Mouse (Mus musculus) frontal cortex, postnatal 14 days (tissue): ENCODE measurements around the gene Plcb4.
"Not testable (repeated sequence)": the region's sequence is repeated elsewhere in the genome, so short reads cannot be mapped to it uniquely, and the experiment has no call there.

Source experiments
- DNase-seq, 2 experiments: peaks; one replicate each; pipeline ENCODE4 v3.0.0; 2022; ENCODE audit warnings: low spot score in 2 of 2

The Plcb4 gene

DNA sequence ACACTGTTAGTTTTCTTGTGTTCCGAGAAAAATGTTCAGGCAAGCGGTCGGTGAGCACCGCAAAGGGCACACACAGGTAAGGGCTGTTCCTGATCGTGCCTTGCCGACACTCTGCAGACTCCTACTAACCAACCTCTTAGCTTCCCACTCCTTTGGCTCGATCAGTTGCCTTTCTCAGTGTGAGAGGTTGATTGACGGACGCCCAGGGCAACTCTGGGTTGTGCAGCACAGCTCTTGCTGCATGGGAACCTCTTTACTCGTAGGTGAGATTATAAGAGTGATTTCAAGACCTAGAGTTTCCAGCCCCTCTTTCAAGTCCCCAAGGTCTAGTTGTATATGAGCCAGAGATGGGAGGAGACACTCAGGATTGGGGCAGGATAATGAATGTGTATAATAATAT lies 230.0 kb downstream of the Plcb4 start:
- DNase-seq = no peak

DNA sequence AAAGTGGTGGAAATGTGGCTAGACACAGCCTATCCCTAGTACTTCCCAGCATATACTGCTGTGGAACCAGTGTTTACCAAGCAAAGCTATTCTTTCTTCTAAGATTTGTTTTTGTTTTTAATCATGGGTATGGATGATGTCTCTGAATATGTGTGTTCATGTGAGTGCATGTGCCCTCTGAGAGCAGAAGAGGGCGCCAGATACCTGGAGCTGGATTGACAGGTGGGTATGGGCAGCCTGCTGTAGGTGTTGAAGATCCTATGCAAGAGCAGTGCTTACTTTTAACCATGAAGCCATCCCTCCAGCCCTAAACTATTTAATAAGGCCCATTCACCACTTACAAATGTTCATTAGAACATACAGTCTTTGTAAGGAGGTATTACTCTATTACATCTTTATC lies 231.3 kb downstream of the Plcb4 start:
- no peak for DNase-seq

DNA sequence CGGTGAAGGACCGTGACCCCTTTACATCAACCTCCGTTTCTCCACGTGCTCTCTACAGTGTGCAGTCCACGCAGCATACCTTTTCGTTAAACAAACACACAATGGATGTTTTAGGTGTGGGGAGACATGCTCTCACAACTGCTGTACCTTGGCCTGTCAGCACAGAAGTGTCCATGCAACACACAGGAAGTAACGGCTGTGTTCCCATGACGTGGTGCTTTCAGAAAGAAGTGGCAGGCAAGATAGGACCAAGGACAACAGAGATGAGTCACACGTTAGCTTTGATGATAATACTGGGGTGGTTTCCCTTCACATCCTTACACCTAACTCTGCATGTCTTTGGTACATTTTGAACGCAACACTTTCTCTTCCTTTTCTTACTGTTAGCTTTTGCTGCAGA lies 232.3 kb downstream of the Plcb4 start:
- no peak for DNase-seq

DNA sequence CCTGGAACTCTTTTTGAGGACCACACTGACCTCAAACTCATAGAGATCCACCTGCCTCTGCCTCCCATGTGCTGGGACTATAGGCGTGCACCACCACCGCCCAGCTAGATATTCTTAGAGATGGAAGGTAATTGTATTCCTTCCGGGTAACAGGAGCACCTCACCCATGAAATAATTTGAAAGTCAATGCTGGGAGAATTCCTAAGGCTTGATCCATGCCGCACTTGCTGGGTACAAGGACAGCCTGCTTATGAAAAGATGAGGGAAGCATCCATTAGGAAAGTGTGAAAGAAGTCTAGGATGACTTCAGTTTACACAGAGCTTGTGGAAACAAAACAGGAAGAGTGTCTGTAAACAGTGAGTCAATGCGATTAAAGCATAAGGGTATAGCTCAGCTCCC lies 232.9 kb downstream of the Plcb4 start:
- DNase-seq = no peak

DNA sequence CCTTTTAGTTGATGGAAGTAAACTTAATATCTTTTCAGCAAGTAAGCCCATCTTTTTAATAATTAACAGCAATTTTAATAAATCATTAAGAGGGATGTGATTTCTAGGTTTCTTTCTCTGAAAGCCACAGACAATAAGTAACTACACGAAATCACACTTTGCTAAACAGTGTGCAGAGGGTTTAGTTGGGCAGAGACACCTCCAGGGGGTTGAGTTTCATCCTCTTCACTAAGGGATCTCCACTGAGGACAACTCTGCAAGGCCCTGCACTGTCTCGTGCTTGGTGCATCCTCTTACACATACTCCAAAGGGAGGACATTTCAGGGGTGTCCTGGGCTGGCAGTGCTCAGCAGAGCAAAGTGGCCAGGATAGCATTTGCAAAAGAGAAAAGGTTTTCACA lies 235.8 kb downstream of the Plcb4 start:
- no peak for DNase-seq

DNA sequence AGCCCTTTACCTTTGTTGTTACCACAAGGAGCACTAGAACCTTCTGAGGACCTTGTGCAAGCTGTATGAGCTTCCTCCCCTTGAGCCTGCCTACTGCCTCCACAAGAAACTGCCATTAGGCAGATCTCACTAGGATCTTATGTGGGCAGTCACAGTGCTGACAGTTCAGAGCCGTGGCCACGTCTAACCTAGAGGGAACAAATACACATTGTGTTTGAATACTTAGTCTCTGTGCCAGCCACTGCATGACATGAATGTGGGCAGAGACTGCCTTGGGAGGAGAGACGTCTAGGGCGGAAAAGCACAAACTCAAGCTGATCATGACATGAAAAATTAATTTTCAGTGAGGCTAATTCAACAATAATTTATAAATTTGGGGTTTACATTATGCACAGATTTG lies 239.2 kb downstream of the Plcb4 start:
- DNase-seq = no peak

DNA sequence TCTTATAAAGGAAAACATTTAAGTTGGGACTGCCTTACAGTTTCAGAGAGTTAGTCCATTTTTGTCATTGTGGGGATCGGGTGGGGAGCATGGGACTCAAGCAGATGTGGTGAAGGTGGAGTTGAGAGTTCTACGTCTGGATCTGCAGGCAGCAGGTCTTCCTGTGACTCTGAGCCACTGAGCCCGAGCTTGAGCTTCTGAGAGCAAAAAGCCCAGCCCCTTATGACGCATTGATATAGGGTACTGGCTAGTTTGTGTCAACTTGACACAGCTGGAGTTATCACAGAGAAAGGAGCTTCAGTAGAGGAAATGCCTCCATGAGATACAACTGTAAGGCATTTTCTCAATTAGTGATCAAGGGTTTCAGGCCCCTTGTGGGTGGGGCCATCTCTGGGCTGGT lies 241.1 kb downstream of the Plcb4 start:
- not testable (repeated sequence) for DNase-seq

DNA sequence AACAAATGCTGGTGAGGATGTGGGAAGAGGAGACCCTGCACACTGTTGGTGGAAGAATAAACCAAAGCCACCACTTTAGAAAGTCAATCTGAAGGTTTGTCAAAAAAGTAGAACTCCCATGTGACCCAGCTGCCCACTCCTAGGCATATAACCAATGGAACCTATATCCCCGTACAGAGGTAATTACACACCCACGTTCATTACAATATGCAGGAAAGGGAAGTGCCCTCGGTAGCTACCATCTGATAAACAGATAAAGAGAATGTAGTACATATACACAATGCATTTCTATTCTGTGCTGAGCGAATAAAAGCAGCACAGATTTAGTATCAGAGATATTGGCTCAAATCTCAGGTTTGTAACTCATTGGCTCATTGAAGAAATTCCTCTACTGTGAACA lies 242.2 kb downstream of the Plcb4 start:
- no peak for DNase-seq

DNA sequence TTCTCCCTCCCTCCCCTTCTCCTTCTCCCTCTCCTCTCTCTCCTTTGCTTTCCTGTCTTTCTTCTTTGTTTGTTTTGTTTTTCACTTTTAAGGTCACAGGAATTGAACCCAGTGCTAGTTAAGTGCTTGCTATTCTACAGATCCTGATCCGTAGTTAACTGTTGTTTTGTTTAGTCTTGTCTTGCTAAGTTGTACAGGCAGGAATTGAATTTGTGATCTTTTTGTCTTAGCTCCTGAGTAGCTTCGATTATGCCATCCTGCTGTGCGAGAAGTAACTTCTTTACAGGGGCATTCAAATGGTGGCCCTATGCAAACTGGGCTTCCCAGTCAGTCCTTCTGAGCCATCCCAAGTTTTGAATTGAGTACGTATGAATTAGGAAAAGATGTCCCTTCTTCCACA lies 245.5 kb downstream of the Plcb4 start:
- no peak for DNase-seq

DNA sequence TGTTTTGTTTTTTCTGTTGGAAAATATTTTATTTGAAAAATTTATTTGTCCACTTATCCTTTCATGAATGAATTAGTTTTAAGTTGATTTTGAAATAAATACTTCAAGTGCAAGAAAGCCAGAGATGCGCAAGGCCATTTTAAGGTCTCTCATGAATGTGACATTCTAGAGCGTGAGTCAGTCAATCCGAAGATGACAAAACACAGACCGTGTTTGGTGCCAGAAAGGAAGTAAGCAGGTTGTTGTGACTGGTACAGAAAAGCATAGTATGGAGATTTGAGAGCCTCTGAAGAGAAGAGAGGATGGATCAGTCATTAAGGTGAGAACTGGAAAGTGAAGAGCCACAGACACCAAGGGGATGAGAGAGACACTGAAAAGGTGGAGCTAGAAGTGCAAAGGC lies 246.0 kb downstream of the Plcb4 start:
- DNase-seq = no peak

DNA sequence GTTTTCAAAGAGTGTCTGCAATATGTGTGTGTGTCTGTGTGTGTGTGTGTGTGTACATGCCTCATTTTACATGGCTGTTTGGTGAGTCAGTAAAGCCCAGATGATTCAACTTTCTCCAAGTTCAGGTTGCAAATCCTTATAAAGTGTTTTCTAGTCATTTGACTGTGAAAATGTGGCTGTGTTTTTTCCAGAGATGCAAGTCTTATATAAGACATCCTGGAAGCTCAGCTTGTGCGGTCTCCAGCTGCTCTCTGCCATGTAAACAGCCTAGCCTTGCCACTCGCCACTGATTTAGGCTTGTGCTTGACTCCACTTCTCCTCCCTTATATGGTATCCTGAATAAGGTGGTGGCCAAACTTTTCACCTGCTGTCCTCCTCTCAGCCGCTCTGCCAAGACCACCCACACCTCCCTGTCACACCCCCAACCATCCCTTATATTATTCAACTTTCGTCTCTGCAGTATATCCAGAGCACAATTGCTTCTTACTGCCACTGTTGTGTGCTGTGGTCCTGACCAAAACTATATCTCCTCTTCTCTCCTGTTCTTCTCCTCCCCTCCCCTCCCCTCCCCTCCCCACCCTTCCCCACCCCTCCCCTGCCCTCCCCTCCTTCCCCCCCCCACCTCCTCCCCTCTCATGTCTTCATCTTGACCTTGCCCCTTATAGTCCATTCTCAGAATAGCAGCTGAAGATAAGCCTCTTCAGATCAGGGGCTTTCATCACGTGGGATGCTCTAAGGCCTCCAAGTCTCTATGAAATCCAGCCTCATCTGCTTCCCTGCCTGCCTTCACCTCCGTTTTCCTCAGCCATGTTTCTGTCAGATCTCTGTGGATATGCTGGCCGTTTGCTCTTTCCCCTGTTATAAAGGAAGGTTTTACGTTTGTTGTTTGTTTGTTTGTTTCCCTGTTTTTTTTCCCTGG lies 255.8 kb downstream of the Plcb4 start:
- no peak for DNase-seq

DNA sequence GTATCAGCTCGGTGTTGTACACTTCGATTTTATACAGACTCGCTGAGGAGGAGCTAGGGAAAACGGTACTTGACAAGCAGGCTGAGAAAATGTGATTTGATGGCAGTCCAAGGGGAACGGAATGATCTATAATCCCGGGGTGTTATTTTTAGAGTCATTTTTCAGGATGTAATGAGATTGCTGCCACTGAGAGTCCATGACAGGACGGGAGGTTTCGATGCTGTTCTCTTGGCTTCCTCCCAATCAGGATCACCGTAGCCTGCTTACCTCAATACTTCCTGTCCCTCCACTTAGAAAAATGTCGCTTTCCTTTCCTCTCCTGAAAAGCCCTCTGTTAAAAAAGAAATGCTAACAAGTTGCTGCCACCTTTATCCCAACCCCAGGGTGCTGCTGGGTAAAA lies 257.1 kb downstream of the Plcb4 start:
- no peak for DNase-seq

DNA sequence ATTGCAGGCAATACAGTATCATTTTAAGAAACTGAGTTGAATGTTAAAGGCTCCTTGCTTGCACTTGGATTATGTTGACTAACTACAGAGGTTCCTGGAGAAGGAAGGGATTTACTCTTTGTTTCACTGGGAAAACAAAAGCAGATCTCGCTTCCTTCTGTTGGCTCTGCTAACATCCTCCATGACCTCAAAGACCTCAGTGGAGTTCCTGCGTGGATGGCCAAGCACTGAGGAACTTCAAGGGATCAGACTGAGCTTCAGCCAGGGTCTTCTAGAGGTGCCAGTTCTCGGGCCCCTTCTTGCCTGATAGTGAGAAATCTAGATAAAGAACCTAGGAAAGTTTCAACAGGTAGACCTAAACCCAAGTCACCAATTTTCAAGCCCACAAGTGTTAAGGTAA lies 258.2 kb downstream of the Plcb4 start:
- no peak for DNase-seq

DNA sequence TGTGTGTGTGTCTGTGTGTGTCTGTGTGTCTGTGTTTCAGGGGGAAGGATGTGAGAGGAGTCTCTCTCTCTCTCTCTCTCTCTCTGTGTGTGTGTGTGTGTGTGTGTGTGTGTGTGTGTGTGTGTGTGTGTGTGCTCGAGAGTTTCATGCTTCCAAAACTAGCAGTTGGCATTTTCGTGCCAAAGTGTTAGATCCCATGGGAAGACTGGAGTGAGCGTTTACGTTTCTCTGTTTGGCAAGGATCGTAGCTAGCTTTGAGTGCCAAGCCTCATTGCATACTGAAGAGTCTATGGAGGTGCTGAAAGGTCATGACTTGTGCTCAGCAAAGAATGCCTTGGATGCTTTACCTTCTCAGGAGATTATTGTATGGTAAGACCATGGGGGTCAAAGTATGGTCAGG lies 259.3 kb downstream of the Plcb4 start:
- DNase-seq = no peak

DNA sequence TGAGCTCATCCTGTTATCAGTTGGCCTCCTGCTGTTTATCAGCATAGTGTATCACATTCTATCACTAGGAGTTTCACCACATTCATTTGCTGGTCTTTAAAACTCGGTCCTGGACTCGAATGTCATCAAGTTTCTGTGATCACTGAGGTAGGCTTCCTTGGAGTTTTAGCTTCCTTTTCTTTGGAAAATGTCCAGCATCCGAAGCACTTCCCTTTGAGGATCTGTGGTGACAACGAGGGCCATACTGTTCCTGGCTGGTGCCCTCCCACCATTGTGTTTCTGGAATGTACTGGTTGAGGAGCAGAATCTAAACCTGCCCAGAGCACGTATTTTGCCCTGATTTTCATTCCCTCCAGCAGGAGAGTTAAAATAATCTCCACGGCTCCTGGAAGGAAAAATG lies 260.8 kb downstream of the Plcb4 start:
- no peak for DNase-seq

DNA sequence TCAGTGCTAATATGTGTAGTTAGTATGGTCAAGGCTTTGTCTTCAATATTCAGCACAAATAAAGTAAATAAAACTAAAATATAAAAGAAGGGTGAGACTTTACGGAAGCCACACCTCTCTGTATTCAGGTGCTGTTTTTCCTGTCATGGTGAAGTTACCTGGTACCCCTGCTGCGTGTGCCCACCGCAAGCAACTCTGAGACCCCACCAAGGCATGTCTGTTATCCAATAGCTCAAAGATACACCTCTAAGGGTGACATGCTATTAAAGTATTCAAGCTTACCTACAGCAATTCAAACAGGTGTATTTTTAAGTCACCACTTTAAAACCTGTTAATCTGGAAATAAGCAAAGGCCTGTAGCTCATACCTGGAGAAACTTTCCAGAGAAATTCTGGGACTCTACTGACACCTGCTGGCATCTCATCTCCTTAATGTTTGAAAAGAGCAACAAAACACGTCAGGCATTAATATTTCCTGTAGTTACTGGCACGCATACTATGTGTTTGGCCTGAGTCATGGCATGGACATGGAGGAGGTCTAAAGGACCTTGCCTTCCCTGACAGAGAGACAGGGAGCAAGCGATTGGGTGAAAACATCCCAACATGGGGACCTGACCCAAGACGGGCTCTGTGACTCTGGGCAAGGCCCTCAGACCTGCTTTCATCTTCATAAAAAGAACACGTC lies 268.0 kb downstream of the Plcb4 start:
- DNase-seq = peak in 1 of 2 experiments; percentile 28

DNA sequence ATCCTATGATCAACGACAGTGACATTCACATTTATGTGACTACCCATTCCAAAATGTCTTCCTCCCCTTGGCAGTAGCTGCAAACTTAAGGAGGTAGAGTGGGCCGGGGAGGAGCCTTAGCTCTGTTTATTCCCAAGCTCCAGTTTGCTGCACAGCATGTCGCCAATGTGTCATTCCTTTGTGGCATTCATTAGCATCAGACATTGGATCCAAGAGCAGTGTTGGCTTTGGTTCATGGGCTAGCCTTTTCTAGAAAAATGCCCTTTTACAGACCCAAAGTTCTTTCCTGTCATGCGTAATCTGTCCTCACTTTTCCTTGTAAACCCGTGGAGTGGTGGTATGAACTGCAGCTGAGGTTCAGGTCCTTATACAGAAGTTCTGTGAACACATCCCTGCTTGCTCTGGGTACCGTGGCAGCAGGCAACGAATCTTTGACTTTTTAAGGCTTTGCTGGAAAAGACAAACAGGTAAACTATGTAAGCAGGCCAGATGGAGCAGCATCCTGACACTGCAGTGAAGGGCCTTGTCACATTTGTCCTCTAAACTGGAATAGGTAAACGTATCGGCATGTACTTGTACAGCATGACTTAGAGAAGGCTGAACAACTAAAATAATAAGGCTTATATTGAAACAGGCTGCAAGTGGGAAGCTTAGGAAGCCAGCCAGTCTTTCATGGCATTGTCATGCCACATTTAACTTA lies 270.4 kb downstream of the Plcb4 start:
- no peak for DNase-seq

DNA sequence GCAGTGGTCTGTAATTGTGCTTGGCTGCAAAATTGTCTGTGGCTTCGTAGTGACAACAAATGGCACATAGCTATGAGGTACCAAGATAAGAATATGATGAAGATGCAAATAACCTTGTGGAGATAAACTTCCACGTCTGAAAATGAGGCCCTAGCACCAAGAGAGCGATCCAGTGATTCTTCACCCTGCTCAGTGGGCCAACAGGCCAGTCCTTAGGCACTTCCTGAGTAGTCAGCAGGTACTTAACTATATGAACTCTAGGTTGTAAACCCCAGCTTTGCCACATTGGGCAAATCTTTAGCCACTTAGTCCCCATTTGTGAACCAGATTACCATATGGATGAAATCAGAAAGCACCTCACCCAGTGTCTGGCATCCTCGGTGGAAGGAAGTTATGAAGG lies 271.9 kb downstream of the Plcb4 start:
- no peak for DNase-seq

DNA sequence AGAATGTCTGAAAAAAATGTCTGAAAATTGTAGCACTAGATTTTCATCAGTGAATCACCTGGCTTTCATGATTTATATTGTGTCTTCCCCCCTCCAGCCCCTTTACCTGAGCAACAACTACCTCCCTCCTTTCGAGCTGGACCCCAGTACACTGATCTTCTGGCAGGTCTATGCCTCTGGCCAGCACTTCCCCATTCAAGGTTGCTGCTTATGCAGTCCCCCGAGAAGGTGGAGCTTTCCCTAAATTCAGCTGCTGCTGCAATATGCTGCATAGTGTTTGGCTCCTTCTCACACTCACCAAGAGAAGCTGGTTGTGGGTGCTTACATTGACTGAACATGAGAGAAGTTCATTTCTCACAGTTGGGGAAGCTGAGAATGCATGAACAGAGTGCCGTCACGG lies 273.8 kb downstream of the Plcb4 start:
- no peak for DNase-seq

DNA sequence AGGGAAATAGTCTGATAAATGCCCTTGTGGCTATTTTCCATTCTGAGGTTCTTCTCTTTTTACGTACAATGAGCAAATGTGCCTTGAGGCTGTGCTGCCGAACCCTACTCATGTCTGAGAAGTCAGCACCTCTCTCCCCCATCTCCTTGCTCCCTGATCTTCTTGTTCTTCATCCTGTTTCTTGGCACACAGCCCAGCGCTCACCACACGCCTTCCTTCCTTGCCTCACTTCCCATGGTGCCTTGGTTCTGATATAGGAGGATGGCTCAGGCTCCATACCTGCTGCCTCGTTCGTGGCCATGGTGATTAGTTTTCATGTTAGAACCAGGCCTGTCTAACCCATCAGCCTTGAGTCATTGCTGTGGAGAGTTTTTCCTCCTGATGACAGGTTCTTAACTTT lies 277.6 kb downstream of the Plcb4 start:
- no peak for DNase-seq

DNA sequence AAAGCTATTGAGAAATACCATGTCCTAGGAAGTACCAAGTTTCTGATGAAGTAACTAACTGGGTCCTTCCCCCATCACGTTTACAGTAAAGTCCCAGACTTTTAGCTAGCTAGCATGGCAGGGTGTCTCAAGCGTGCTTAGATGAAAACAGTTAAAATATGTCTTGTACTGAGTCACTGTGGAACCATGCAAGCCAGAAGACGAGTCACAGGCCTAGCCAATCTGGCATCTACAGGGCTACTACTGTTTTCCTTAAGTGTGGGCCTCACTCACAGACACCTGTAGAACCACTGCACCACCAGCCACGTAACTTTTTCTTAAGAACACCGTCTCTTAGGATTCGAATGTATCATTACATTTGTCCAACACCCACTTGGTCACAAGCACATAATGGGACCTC lies 278.8 kb downstream of the Plcb4 start:
- no peak for DNase-seq

DNA sequence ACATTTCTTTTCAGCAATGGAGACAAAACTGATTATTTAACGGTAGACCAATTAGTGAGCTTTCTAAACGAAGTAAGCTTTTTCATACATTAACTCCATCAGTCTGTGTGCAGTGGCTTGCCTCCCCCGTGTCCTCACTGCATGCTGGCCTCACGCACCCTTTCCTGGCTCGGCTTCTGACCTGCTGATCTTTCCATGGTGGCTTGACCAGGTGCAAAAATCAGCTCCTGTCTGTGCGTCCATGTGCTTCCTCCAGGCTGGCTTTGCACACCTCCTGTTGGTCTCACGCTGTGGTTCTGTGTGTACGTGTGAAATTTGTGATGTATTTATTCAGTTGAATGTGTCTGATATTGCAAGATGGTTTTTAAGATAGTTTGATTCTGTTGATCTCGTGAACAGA lies 281.1 kb downstream of the Plcb4 start:
- DNase-seq = no peak

DNA sequence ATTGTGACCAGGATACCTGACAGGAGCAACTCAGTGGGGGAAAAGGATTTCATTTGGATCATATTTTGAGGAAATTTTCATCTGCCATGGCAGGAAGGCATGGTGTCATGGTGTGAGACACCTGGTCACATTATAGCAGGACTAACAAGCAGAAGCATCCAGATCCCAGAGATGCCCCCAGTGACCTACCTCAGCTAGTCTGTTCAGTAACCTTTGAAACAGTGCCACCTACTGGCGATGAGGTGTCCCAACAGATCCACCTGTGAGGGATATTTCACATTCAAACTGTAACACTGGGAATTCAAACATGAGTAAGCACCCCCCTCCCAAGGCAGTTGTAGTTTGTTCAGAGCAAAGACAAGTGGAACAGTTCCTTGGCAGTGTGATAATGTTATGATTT lies 289.0 kb downstream of the Plcb4 start:
- no peak for DNase-seq
